Mouse (Mus musculus) left cerebral cortex, postnatal 4 days (tissue): ENCODE results near the gene Psmd9. TPM values are rescaled to one million over a fixed set of nuclear protein-coding genes. Genes with fewer than 3 reads are reported as not detected.

ENCODE experiments used
- DNase-seq: peaks from one replicate; pipeline ENCODE4 v3.0.0-alpha.2; 2022
- intact Hi-C: fragments of 180-260 bp; cut with DNase I; formaldehyde crosslinking; loops from one replicate; pipeline ENCODE4 v1.15.1; 2025
- total RNA-seq, 2 experiments: library from RNA; stranded (reverse); gene quantifications; 2 replicates each; pipeline ENCODE4 v1.2.3; 2021

Gene Psmd9
- total RNA-seq = 10 to 100 TPM; 34.9 to 39.3 TPM

DNA sequence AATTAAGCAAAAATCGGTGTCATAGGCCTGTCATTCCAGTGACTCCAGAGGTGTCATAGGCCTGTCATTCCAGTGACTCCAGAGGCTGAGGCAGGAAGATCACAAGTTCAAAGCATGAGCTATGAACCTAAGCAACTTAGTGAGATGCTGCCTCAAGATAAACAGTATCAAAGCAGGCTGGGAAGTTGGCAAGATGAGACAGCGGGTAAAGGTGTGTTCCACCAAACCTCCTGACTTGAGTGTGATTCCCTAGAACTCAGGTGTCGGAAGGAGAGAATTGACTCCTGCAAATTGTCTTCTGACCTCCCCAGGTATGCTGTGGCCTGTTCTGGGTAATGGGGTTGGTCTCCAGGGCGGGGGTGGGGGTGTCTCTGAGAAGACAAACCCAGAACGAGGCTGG, at the start of gene Psmd9:
Gene Psmd9 (plus strand): TSS at position 130 of the 400 bp plus-strand sequence.
- no peak for DNase-seq
- intact Hi-C loops = no loop called here

DNA sequence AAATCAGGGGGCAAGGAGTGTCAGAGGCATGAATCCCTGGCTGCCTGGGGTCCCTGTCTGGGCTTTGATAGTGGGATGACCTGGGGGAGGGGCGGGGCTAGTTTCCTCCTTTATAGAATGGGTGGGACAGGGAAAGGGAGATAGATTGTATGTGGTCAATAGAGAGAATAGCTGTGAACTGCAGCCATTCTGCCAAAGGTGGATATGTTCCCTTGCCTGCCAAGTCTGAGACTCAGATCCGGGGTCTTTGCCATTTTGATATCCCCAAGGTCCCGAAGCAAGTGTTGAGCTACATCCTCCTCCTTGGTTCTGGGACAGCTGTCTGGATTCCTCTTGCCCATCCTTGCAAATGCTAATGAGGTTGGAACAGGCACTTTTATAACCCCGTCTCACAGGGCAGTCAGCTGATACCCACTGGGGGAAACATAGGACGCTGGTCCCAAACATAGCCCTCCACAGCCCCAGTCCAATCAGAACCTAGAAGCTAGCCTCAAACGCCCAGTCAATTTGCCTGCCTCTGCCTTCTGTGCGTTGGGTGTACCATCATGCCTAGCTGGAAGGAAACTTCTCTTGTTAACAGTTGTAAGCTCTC, 48.5 kb upstream of the Psmd9 start:
- peak; percentile 50 for DNase-seq
- intact Hi-C loops = no loop called here

DNA sequence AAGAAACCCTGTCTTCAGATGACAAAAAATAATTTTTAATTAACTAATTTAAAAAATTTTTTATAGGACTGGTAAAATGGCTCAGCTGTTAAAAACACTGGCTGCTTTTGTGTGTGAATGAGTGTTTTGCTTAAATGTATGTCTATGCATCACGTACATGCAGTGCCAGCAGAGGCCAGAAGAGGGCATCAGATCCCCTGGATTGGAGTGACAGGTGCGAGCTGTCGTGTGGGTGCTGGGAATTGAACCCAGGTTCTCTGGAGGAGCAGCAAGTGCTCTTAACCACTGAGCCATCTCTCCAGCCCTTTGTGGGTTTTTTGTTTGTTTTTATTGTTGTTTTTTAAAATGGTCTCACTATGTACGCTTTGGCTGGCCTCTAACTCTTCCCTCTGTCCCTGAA, 47.0 kb upstream of the Psmd9 start:
- DNase-seq = no peak
- intact Hi-C loops = no loop called here

DNA sequence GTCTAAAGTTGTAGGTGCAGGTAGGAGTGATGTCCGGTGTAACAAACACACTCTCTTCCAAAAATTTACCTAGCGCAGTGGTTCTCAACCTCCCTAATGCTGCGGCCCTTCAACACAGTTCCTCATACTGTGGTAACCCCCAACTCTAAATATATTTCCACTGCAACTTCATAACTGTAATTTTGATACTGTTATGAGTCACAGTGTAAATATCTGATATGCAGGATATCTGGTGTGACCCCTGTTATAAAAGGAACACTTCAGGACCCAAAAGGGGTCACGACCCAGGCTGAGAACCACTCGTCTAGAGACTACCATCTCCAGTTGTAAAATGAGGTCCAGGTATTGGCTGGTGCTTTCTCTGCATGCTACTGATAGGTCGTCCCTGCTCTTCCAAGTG, 44.1 kb upstream of the Psmd9 start:
- DNase-seq = no peak
- intact Hi-C loops = no loop called here

DNA sequence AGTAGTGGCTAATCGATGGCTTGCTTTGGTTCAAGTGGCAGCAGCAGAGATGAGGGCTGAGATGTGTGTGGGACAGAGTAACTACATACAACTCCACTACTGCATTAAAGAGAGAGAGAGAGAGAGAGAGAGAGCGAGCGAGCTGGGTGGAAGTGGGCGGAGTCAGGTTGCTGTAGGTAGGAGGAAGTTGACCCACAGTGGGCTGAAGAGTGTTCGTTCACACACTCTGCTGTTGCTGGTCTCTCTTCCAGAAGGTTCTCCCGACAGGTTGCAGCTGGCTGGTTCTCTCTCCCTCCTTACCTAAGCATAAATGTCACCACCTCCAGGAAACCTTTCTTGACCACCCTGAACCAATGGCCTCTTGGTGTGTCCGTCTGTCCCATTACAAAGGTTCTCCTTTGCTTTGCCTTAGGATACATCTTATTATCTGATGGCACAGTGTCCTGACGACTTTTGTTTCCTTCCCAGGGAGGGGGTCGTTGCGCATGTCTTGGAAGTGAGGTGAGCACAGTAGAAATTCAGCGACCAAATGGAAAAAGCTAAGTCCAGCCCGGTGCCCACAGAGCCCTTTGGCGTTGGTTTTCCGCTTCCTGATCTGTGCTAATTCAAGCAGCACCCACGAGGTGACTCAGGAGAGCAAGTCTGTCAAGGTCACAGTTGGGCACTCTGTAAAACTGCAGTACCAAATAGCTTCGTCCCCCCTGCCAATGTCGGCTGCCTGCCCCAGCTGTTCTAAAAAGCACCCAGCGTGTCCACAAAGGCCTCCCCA, 43.4 kb upstream of the Psmd9 start:
- DNase-seq = no peak
- intact Hi-C loops = no loop called here

DNA sequence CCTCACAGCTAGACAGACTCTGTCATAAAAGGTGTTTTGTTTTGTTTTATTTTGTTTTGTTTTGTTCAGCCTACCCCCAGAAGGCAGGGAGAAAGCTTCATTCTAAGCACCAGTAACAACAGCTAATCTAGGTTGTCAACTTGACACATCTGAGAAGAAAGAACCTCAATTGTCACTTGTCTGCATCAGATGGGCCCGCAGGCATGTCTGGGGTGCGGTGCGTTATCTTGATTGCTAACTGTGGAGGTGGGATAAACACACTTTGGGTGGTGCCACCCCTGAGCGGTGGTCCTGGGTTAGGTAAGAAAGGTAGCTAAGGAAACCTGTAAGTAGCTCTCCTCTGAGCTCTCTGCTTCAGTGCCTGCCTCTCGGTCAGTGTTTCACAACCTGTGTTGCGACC, 42.2 kb upstream of the Psmd9 start:
- intact Hi-C loops = no loop called here
- DNase-seq = no peak

DNA sequence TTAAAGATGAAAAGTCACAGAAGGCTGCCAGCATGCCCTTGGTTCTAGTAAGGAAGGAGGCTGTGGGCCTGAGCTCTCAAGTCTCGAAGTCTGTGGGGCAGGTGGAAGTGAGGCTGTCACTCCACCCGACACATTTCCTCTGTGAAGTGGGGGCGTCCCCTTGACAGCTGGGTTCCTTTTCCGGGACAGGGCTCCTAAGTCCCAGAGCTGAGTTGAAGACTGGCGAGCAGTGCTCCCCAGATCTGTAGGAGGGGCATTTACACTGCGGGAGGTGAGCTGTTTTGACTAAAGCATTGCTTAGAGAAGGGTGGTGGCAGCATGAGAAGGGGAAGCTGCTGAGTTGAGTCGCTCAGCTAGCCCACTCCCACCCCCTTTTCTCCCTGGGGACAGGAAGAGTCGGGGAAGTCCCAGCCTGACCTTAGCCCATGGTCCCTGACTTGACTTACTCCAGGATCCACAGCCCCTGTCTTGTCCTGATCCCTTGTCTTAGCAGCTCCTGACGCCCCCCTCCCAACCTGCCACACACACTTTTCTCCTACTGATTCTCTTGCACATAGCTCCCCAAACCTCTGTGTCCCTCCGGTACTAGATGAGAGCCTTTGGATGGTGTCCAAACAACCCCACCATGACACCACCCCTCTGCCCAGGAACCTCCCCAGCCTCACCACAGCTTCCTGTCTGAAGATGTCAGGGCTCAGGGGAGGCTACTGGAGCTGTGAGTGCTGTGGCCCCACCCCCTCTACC, 40.6 kb upstream of the Psmd9 start:
- DNase-seq = no peak
- intact Hi-C loops = no loop called here

DNA sequence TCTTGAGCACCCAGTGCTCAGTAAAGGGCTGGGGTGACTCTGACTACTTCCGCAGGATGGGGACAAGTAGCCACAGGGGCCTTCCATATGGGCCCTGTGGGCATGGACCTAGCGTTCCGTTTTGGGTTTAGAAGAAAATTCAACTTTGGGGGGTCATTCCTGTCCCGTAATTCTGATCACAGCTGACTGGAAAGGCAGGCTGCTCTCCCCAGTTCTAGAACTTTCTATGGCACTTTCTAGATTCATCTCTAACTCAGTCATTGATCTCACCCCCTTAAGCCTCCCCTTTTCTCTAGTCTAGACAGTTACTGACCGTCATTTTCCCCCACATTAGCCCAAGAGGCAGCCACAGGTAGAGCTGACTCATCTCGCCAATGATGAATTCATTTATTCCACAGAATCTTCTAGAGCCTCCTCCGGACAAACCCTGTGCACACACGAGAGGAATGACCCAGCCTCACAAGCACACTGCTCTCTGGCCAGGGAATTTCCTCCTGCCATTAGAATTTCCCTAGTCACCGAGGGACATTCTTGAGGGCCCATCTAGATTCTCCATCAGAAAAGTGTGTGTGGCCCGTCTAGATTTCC, 39.9 kb upstream of the Psmd9 start:
- intact Hi-C loops = no loop called here
- DNase-seq = no peak

DNA sequence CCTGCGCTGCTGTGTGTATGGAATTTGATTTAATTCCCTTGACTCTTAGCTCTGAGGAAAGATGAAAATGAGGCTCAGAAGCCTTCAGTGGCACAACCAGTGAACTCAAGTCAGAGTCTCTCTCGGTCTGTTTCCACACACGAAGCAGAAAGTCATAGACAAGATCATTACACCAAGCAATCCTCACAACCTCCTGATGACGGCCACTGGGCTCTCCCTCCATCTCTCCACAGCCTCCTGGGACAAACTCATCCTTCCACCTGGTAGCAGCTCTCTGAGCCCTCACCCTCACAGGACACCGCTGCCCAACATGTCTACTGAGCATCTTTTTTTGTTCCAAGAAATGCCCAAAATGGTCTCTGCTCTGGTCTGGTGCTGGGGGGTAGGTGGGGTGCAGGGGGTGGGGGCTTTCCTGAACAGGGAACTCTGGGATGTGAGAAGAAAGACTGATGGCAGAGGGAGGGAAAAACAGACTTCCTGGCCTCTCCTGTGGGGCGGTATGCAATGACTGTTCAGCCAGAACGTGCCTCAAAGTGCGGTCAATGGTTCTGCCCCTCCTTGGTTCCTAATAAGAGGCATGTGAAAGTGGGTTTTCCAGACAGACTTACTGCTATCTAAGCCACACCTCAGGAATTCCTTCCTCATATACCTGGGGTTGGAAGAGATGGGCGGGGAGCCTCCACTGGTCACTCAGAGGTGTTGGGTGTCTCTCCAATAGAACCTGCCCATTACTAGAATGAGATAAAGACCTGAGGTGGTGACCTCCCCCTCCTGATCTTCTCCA, 39.0 kb upstream of the Psmd9 start:
- intact Hi-C loops = no loop called here
- no peak for DNase-seq

DNA sequence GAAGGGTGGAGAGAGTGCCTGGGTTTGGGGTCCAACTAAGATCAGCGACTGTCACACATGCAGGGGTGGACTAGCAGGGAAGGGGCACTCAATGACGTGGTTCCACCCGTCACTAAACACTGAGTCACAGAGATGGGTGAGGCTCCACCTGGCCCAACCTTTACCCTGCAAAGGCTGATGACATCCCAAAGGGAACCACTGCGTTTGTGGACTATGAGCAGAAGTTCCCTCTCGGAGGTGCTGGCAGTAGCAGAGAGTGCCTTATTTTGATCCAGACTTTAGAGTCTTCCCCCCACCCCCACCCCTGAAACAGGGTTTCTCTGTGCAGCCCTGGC, 38.4 kb upstream of the Psmd9 start:
- intact Hi-C loops = no loop called here
- no peak for DNase-seq

DNA sequence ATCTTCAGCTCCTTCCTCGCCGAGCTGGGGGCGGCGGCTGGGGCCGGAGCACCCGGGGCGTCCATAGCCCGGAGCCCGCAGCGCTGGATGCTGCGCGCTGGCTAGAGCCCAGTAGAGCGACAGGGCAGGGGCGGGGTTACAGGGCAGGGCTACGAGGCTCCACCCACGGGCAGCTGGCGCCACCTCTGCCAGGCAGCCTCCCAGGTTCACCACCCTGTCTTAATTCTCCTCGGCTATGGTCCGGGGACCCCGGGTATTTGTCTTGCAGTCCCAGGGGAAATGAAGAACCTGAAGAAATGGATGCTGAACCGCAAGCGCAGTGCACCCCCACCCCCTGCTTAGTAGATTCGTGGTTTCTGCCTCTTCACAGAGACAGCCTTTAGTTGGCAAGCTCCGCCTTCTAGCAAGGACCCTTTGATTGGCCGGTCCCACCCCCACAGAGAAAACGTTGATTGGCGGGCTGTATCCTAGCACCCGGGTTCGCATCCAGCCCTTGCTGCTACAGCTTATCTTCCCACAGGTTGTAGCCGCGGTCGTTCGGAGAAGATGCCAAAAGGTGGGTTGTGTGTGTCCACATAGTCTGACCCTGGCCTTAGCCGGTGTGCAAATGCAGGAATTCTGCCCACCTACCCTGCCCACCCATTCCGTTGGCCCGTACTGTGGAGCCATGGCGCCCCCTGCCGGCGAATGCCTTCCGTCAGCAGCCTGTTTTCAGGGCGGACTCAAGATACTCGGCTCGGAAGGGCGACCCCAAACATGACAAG, 36.7 kb upstream of the Psmd9 start, which contains the start of gene Rhof:
Gene Rhof (minus strand): TSS at position 385 of the 764 bp plus-strand sequence.
- intact Hi-C loops = no loop called here
- peak; percentile 88 for DNase-seq

DNA sequence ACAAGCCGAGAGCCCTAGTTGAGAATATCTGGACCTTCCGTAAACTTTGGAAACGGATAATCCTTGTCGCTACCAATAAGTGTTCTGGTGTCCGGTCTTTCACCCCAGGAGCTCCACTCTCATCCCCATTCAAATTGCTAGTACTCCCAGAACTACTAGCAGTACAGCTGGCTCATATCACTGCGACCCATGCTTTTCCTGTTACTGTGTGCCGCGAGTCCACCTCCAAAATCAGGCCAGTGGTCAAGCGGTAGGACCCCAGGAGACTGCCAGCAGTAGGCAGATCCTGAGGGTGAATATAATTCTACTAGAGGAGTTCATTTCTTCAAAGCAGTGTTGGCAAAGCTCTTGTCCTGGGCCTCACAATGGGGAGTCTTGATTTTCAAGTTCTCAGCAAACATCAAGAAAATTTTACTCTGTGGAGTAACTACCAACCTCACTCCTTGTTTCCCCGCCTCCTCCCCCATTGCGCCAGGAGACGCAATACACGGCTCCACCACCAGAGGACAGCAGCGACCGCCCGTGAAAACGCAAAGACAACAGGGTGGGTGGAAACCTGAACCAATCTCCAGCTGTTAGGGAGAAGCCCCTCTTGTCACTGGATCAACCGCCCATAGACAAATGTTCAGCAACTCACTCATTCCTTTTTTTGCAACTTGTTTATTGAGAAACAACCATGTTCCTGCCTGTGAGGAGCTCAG, 36.0 kb upstream of the Psmd9 start:
- intact Hi-C loops = no loop called here
- DNase-seq = peak; percentile 83

DNA sequence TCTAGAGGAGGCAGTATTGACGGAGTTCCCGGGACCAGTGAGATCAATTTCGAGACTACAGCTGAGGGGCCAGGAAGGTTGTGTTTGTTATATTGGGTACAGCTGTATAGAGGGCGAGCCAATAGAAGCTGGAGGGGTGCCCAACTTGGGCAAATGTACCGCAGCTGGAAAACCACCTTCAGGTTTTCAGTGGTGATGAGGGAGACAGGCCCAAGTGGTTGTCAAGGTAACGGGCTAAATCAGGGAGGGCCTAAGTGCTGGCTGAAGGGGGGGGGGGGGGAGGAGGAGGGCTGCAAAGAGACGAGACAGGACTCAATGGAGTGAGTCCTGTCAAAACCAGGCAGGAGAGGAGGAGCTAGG, 35.4 kb upstream of the Psmd9 start:
- no peak for DNase-seq
- intact Hi-C loops = no loop called here

DNA sequence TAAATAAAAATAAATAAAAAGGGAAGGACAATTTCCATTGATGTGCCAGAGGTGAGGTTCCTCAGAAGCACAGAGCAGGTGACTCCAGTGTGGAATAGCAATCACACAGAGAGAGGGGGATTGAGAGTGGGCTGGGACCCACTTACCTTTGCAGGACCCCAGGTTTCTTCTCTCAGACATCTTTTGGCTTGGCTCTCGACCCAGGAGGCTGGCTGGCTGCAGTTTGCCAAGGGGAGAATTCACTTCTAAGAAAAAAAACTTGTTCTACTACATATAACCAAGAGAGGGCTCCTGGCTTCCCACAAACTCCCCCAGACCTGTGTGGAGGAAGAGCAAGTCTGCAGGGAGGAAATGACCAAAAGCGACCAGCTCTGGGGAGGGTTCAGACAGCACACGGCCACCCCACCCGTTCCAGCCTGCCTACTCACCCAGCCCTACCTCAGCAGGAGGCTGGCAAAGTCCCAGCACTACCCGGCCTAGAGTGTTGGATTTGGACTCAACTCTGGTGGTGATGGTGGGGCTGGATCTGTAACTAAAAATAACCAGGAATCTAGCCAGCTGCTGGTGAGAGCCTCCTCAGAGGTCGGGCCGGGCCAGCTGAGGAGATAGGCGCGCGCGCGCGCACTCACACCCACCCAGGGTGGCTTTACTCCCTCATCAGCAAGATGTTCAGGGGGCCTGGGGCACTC, 34.9 kb upstream of the Psmd9 start:
- intact Hi-C loops = no loop called here
- peak; percentile 84 for DNase-seq

DNA sequence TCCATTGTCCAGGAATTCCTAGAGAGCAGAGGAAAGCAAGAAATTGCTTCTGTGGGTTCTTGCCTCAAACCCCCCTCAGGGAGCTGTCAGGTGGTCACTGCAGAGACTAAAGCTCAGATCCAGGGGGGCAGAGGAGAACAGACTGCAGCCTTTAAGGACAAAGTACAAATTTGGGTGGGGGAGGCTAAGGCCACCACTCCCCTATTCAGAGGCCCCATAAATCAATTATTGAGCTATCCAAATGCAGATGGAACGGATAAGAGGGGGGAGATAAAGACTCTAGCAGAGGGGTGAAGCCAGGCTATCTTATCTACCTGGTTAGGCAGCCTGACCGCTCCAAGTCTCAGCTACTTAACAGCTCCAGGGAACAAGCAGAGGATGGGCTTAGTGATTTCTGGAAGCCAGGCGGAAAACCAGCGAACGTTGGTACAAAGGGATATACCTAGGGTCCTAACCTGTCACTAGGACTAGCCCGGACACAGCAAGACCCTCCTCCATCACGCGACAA, 34.3 kb upstream of the Psmd9 start:
- DNase-seq = no peak
- intact Hi-C loops = no loop called here

DNA sequence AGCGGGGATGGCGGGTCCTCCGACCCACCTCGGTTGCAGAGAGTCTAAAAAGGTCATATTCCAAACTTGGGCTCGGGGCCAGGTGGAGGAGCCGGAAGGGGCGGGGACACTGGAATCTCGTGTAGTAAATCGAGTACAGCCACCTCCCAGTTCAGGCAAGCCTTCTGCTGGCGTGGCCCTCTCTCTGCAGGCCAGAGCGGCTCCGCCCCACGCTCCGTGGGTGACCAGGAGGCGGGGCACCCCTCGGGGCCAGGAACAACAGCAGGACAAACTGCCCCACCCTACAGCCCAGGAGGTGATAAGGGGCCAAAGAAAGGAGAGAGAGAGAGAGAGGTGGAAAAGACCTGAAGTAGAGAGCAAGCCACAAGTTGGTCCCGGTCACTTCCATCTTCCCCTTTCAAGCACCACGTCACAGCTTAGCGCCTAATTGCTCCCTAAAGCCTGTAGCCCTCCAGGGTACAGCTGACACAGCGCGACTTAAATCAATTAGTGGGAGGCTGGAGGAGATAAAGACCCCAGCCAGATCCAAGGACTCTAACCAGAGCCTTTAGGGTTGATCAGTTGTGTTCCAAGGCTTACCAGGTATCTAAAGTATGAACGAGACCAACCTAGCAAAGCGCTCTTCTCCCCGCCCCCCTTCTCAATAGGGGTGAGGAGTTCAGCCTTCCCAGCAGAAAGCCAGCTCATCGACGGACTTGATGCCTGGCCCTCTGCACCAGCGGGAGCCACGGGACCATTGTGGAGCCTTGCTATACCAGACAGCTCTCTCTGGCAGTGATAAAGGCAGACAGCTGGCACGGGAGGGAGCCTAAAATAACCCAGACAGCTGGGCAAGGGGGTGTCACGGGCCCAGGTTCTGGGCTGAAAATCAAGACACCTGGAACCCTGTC, 33.5 kb upstream of the Psmd9 start:
- peak; percentile 86 for DNase-seq

DNA sequence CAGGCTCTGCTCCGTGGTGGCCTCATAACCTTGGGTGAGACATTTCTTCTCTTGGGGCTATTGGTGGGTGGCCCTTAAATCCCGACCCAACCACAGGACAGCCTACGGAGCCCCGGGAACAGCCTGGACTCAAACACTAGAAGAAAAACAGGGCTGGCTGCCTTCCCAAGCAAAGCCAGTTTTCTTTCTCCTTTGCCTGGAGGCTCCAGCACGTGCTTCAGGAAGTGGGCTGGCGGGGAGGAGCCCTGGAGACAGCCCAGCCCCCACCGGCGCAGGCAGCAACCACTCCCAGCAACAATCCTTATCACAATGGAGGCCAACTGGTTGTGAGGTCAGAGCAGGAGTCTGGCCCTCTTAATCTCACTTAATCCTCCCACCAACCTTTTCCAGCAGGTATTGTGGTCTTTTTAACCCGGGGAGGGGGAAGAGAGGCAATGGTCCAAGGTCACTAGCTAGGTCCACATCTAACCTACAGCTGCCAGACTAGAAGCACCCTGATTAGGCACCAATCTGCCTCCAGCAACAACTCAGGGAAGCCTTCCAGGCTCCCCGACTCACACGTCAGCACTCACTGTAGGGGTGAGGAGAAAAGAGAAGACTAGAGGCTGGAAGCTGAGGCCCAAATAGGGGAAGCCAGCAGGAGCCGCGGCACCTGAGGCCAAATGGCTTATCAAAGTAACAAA, 32.7 kb upstream of the Psmd9 start:
- peak; percentile 89 for DNase-seq
- intact Hi-C loops = no loop called here

More for the DNA sequence above, 33.5 kb upstream of the Psmd9 start:
- intact Hi-C loops = no loop called here
